Mouse (Mus musculus) cortical plate, adult 2 months (tissue): ENCODE measurements around the gene Il6st.

ENCODE experiments used
- CTCF ChIP-seq: fragments of 200-500 bp; IDR thresholded peaks from 2 replicates; pipeline ENCODE4 v1.5.1; 2011; ENCODE audit warnings: mild to moderate bottlenecking, control low read depth, low read length; ENCODE audit not compliant: insufficient read depth; ENCODE audit errors: extremely low read depth
- POLR2A ChIP-seq: fragments of 200-500 bp; IDR thresholded peaks from 2 replicates; pipeline ENCODE4 v1.6.1; 2011; ENCODE audit warnings: mild to moderate bottlenecking, low read length, control low read depth; ENCODE audit not compliant: insufficient read depth; ENCODE audit errors: extremely low read depth

GRCm38 (mm10) chr13:112424635-112425034 is 39.2 kb upstream of the Il6st start:
- TF ChIP-seq CTCF (no peak), POLR2A (no peak)
